Mouse (Mus musculus): ENCODE data around the gene Sik1. TPM values are rescaled to one million over a fixed set of nuclear protein-coding genes. Genes with fewer than 3 reads are reported as not detected.
A peak's percentile ranks its signal among the peaks of the same experiment; 100 is the strongest.

Sik1 gene
- total and polyA plus RNA-seq, 3 experiments, result 17.1 to 56.9 (median 36.7) TPM

DNA sequence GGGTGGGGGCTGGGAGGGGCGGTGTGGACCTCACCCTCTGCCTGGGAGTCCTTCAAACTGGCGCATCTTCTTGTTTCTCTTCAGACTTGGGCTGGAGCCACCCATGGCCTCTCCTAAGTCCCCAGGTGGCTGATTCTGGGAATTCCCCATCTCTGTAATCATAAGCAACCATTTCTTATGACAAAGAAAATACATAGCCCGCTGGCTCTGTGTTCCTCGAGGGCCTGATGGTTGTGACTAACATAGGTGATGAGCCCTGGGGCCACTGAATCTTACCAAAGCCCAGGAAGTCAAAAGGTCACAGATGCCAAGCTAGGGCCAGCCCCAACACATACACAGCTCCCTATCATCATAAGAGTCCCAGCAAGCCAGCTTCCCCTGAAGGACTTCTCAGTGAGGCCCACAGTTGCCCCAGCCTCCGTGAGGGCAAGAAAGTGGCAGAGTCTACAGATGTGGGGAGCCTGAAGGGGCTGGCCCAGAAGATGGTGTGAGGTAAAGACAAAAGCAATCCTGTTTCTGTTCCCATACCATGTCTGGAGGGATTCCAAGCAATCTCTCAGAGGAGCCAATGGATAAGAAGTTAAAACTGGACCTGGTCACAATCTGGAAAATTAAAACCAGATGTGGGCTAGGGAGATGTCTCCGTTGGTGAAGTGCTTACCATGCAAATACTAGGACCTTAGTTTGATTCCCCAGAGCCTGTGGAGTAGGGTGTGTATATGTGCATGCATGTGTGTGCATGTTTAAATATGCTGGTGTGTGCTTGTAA is 24.3 kb downstream of the Sik1 start:
- peak overlapping the region in 2 of 3 experiments; percentile 3 to 8 for H3K4me3 ChIP-seq (replicated peaks in 1 of 3; ENCODE audit: low read depth in 2 of 3, low read length in 2 of 3, poor library complexity in 1 of 3)
- in situ Hi-C loops (cut with MboI; ENCODE audit: low pct_ligation_motif_present, low pct_unique_long_range_greater_than_20kb, low sequenced_read_pairs), result loop anchor here (5.0 kb wide), 1 partner anchor 84 kb away; no protein-coding TSS in a partner anchor
- H3K4me2 ChIP-seq (ENCODE audit: insufficient read depth, low read depth, poor library complexity, severe bottlenecking), result peak overlapping the region; percentile 30
- H3K79me2 ChIP-seq (replicated peaks; ENCODE audit: control insufficient read depth, extremely low read depth, insufficient read depth, poor library complexity, severe bottlenecking), result no peaks in the 10 kb centered on the region
- dilution Hi-C loops (cut with MboI; ENCODE audit: extremely low pct_ligation_motif_present, extremely low pct_unique_long_range_greater_than_20kb, low sequenced_read_pairs), result no loop called here
- DNase-seq (ENCODE audit: extremely low read depth), result peak; percentile 93
- H3K27me3 ChIP-seq (replicated peaks), result no peaks in the 10 kb centered on the region
- peak overlapping the region; percentile 99 for H3K27ac ChIP-seq (ENCODE audit: insufficient read depth, low read depth)
- H3K9ac ChIP-seq (ENCODE audit: insufficient read depth, low read depth), result peak overlapping the region; percentile 44
- H3K4me1 ChIP-seq (ENCODE audit: control insufficient read depth in 1 of 2, insufficient read depth in 2 of 2), result peaks cover 84 to 98% of the 10 kb centered on the region in 2 experiments
- H3K9me3 ChIP-seq (replicated peaks; ENCODE audit: low read length), result no peaks in the 10 kb centered on the region
- H3K36me3 ChIP-seq (replicated peaks in 1 of 2; ENCODE audit: control insufficient read depth in 1 of 2, insufficient read depth in 1 of 2, low read length in 1 of 2), result no peaks in the 10 kb centered on the region
- TF ChIP-seq TCF12 (IDR thresholded peaks at IDR 0.05; ENCODE audit: low read depth, low read length) (peak; percentile 75), CHD1 (IDR thresholded peaks at IDR 0.05; ENCODE audit: low read depth, low read length) (peak; percentile 84), USF1 (IDR thresholded peaks at IDR 0.05; ENCODE audit: low read depth, low read length) (no peak), RAD21 (IDR thresholded peaks at IDR 0.05; ENCODE audit: low read depth, low read length) (0 out of 2 replicates have a peak, but pooled peaks have one; percentile 0), KAT2A (IDR thresholded peaks at IDR 0.05; ENCODE audit: insufficient replicate concordance, low read length) (0 out of 2 replicates have a peak, but pooled peaks have one; percentile 28), POLR2A (IDR thresholded peaks at IDR 0.05; ENCODE audit: low read depth, low read length) (peak; percentile 34), EP300 (IDR thresholded peaks at IDR 0.05; ENCODE audit: low read length) (peak; percentile 48), MAFK (IDR thresholded peaks at IDR 0.05; ENCODE audit: insufficient replicate concordance, low read length) (peak; percentile 81; the same call in 1 of the 2 replicates), ELF1 (IDR thresholded peaks at IDR 0.05; ENCODE audit: low read depth, low read length) (peak; percentile 49), MEF2A (IDR thresholded peaks at IDR 0.05; ENCODE audit: borderline replicate concordance, low read depth, low read length) (peak; percentile 48), SMC3 (IDR thresholded peaks at IDR 0.05; ENCODE audit: low read depth, low read length) (peak; percentile 34; the same call in 1 of the 2 replicates), MAZ (IDR thresholded peaks at IDR 0.05; ENCODE audit: low read depth, low read length) (peak; percentile 92), ZC3H11A (IDR thresholded peaks at IDR 0.05; ENCODE audit: low read depth, low read length) (no peak), ZKSCAN1 (IDR thresholded peaks at IDR 0.05; ENCODE audit: borderline replicate concordance, low read depth, low read length) (no peak), JUND (conservative IDR thresholded peaks at IDR 0.05; ENCODE audit: low read depth, low read length) (peak; percentile 60; the same call in 1 of the 2 replicates), RCOR1 (conservative IDR thresholded peaks at IDR 0.05; ENCODE audit: low read depth, low read length) (peak; percentile 50; the same call in 1 of the 2 replicates), NELFE (IDR thresholded peaks at IDR 0.05; ENCODE audit: low read depth, low read length) (peak; percentile 25; the same call in 1 of the 2 replicates), ETS1 (conservative IDR thresholded peaks at IDR 0.05; ENCODE audit: low read depth, low read length) (peak; percentile 61), TBP (conservative IDR thresholded peaks at IDR 0.05; ENCODE audit: low read depth, low read length) (no peak; the same call in 1 of the 2 replicates), CHD2 (IDR thresholded peaks at IDR 0.05; ENCODE audit: low read length) (peak; percentile 21), SIN3A (IDR thresholded peaks at IDR 0.05; ENCODE audit: low read length) (peak; percentile 50; the same call in 1 of the 2 replicates), CTCF (conservative IDR thresholded peaks at IDR 0.05 in 1 of 2, IDR thresholded peaks at IDR 0.05 in 1 of 2; ENCODE audit: low read depth in 2 of 2, low read length in 2 of 2) (no peak), PAX5 (IDR thresholded peaks at IDR 0.05; ENCODE audit: low read length) (no peak), UBTF (IDR thresholded peaks at IDR 0.05; ENCODE audit: low read depth, low read length) (no peak), MXI1 (IDR thresholded peaks at IDR 0.05; ENCODE audit: low read depth, low read length) (peak; percentile 45; the same call in 1 of the 2 replicates), MAX (IDR thresholded peaks at IDR 0.05; ENCODE audit: low read length) (peak; percentile 13), IRF4 (IDR thresholded peaks at IDR 0.05; ENCODE audit: low read depth, low read length) (peak; percentile 33)

Data from CH12.LX (cell line).